Mouse (Mus musculus): ENCODE results near the gene Ap5s1. TPM values are rescaled to one million over a fixed set of nuclear protein-coding genes. Genes with fewer than 3 reads are reported as not detected.

Gene Ap5s1
- polyA plus RNA-seq, 1 experiment from 2014 or later = 30.3 TPM

DNA sequence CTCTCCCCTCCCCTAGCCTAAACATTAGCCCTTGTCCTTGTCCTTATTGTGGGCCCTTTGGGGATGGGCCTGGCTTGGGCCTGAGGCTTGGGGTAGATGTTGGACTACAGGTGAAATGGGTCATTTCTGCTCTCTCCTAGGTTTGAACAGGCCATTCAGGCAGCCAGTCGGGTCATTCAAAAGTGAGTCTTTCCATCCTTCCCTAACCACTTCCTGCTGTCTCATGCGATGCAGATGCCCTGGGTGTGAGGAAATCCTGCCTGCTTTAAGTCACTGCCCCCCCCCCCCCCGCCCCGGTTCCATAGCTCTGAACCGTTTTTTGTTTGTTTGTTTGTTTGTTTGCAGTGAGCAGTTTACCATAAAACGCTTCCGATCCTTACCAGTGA lies 15.9 kb upstream of the Ap5s1 start:
- Histone ChIP-seq H3K9me3 (replicated peaks; ENCODE audit: control insufficient read depth, low read length) (no peaks in the 10 kb centered on the region), H3K36me3 (ENCODE audit: control insufficient read depth, insufficient read depth, low read length) (peaks cover 35% of the 10 kb centered on the region), H3K27ac (ENCODE audit: low read depth, low read length) (peak overlapping the region; percentile 65; the same call in 1 of the 2 replicates), H3K4me2 (ENCODE audit: low read length) (0 out of 2 replicates have a peak overlapping the region, but pooled peaks have one; percentile 14), H3K9ac (ENCODE audit: low read length) (0 out of 2 replicates have a peak overlapping the region, but pooled peaks have one; percentile 8), H3K4me1 (ENCODE audit: control insufficient read depth, insufficient read depth, low read length) (peaks cover 26% of the 10 kb centered on the region), H3K4me3 (ENCODE audit: low read depth, low read length) (no peak overlapping the region), H3K27me3 (replicated peaks; ENCODE audit: control insufficient read depth, insufficient read depth, low read length) (no peaks in the 10 kb centered on the region)
- 68% methylated on average over 7 of the region's 7 CpGs for WGBS
- no peak for DNase-seq (ENCODE audit: low spot score)
- ATAC-seq = no peak

- no peak for DNase-seq (ENCODE audit: low spot score)
- peaks cover 36% of the 10 kb centered on the region for H3K36me3 ChIP-seq (ENCODE audit: control insufficient read depth, insufficient read depth, low read length)
Observed at GRCm38 (mm10) chr2:131196606-131197316, 10.1 kb upstream of the Ap5s1 start.

DNA sequence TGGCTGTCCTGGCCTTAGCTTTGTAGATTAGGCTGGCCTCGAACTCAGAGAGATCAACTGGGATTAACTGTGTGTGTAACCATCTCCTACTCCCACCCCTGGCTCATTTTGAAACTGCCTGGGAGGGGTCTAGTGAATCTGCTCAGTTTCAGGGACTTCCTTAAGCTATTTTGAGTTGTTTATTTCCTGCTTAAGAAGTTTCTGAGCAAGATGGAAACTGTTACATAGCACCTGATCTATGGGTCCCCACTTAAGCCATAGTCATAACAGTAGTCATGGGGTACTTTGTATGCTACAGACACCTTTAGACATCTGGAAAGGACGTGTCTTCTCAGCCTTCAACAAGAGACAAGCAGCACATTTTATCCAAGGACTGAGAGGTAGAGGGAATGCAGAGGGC lies 6.2 kb upstream of the Ap5s1 start:
- no peak for ATAC-seq
- H3K4me2 ChIP-seq (ENCODE audit: low read length) = no peak overlapping the region
- 0 out of 2 replicates have a peak, but pooled peaks cover 6% of the 10 kb centered on the region for H3K36me3 ChIP-seq (ENCODE audit: control insufficient read depth, insufficient read depth, low read length)
- H3K9ac ChIP-seq (ENCODE audit: low read length) = no peak overlapping the region
- H3K27ac ChIP-seq (ENCODE audit: low read depth, low read length) = no peak overlapping the region
- no peaks in the 10 kb centered on the region for H3K4me1 ChIP-seq (ENCODE audit: control insufficient read depth, insufficient read depth, low read length)
- no peak overlapping the region for H3K4me3 ChIP-seq (ENCODE audit: low read depth, low read length)
- no peaks in the 10 kb centered on the region for H3K27me3 ChIP-seq (replicated peaks; ENCODE audit: control insufficient read depth, insufficient read depth, low read length)
- no peak for DNase-seq (ENCODE audit: low spot score)
- 85% methylated on average over 2 of the region's 2 CpGs for WGBS
- H3K9me3 ChIP-seq (replicated peaks; ENCODE audit: control insufficient read depth, low read length) = no peaks in the 10 kb centered on the region

More at GRCm38 (mm10) chr2:131196606-131197316, 10.1 kb upstream of the Ap5s1 start:
- WGBS = 92% methylated on average over 16 of the region's 16 CpGs
- H3K4me2 ChIP-seq (ENCODE audit: low read length) = no peak overlapping the region
- no peak for ATAC-seq
- no peak overlapping the region for H3K4me3 ChIP-seq (ENCODE audit: low read depth, low read length)
- H3K9ac ChIP-seq (ENCODE audit: low read length) = no peak overlapping the region
- no peaks in the 10 kb centered on the region for H3K4me1 ChIP-seq (ENCODE audit: control insufficient read depth, insufficient read depth, low read length)
- no peaks in the 10 kb centered on the region for H3K9me3 ChIP-seq (replicated peaks; ENCODE audit: control insufficient read depth, low read length)
- H3K27me3 ChIP-seq (replicated peaks; ENCODE audit: control insufficient read depth, insufficient read depth, low read length) = no peaks in the 10 kb centered on the region
- H3K27ac ChIP-seq (ENCODE audit: low read depth, low read length) = no peak overlapping the region

DNA sequence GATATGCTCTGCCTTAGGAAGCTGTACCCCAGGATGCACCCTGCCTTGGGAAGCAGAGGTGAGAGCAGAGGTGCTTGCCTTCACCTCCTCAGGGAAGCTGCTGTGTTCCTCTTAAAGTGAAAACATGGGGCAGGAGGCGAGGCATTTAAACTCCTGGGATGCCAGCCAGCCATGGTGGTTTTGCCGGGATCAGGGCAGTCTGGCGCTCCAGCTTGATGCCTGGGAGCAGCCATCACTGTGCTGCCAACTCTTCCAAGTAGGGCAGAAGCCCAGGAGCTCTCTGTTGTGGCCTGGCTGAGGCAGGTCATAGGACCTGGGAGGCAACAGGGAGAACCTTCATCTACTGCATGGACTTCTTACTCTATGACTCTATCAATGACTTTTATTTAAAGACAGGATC lies 5.6 kb upstream of the Ap5s1 start:
- Histone ChIP-seq H3K27ac (ENCODE audit: low read depth, low read length) (no peak overlapping the region), H3K9me3 (replicated peaks; ENCODE audit: control insufficient read depth, low read length) (no peaks in the 10 kb centered on the region), H3K9ac (ENCODE audit: low read length) (no peak overlapping the region), H3K36me3 (ENCODE audit: control insufficient read depth, insufficient read depth, low read length) (0 out of 2 replicates have a peak, but pooled peaks cover 6% of the 10 kb centered on the region), H3K4me1 (ENCODE audit: control insufficient read depth, insufficient read depth, low read length) (no peaks in the 10 kb centered on the region), H3K27me3 (replicated peaks; ENCODE audit: control insufficient read depth, insufficient read depth, low read length) (no peaks in the 10 kb centered on the region), H3K4me2 (ENCODE audit: low read length) (no peak overlapping the region), H3K4me3 (ENCODE audit: low read depth, low read length) (no peak overlapping the region)
- ATAC-seq (no peak), DNase-seq (ENCODE audit: low spot score) (no peak)
- 90% methylated on average over 3 of the region's 3 CpGs for WGBS

- Histone ChIP-seq H3K36me3 (ENCODE audit: control insufficient read depth, insufficient read depth, low read length) (no peaks in the 10 kb centered on the region), H3K27ac (ENCODE audit: low read depth, low read length) (no peak overlapping the region), H3K4me3 (ENCODE audit: low read depth, low read length) (no peak overlapping the region), H3K4me2 (ENCODE audit: low read length) (no peak overlapping the region), H3K9ac (ENCODE audit: low read length) (no peak overlapping the region), H3K9me3 (replicated peaks; ENCODE audit: control insufficient read depth, low read length) (no peaks in the 10 kb centered on the region), H3K4me1 (ENCODE audit: control insufficient read depth, insufficient read depth, low read length) (no peaks in the 10 kb centered on the region), H3K27me3 (replicated peaks; ENCODE audit: control insufficient read depth, insufficient read depth, low read length) (no peaks in the 10 kb centered on the region)
- WGBS = 84% methylated on average over 6 of the region's 6 CpGs
- ATAC-seq = no peak
- no peak for DNase-seq (ENCODE audit: low spot score)
Observed at GRCm38 (mm10) chr2:131203816-131204409, 3.0 kb upstream of the Ap5s1 start.

GRCm38 (mm10) chr2:131204410-131204981 lies 2.4 kb upstream of the Ap5s1 start:
- DNase-seq (ENCODE audit: low spot score) (peak; percentile 31), ATAC-seq (no peak)
- H3K4me2 ChIP-seq (ENCODE audit: low read length) = no peak overlapping the region
- no peaks in the 10 kb centered on the region for H3K9me3 ChIP-seq (replicated peaks; ENCODE audit: control insufficient read depth, low read length)
- H3K27ac ChIP-seq (ENCODE audit: low read depth, low read length) = no peak overlapping the region
- no peaks in the 10 kb centered on the region for H3K36me3 ChIP-seq (ENCODE audit: control insufficient read depth, insufficient read depth, low read length)
- peaks cover 3% of the 10 kb centered on the region; the same call in 1 of the 2 replicates for H3K4me1 ChIP-seq (ENCODE audit: control insufficient read depth, insufficient read depth, low read length)
- H3K4me3 ChIP-seq (ENCODE audit: low read depth, low read length) = no peak overlapping the region
- no peak overlapping the region for H3K9ac ChIP-seq (ENCODE audit: low read length)
- WGBS = 54% methylated on average over 7 of the region's 7 CpGs
- H3K27me3 ChIP-seq (replicated peaks; ENCODE audit: control insufficient read depth, insufficient read depth, low read length) = no peaks in the 10 kb centered on the region

DNA sequence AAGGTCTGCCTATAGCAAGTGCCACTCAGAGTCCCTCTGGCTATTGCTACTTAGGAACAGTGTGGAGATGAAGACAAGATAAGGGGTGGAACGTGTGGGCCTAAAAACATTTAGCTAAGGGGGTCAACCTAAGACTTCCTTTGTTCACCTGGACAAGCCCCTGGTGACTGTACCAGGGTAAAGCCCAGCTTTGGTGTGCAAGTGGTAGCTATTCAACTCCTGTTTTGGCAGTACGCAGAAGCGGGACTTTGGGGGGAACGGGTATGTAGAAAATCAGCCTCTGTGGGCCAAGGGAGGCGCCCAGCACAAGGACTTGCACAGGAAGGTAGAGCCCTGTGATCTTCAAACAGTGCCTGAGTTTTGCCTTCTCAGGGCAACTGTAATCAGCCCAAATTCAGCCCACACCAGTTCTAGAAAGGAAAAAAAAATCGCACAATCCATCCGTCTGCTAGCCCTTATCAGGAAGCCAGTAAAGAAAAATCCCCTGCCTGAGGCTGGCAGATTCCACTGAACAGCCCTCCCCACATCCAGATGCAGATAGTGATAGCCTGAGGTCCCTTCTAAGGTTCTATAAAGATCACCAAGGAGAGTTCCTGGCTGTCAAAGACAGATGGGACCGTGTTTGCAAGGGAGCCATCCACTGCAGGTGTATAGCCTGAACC lies 1.2 kb upstream of the Ap5s1 start:
- H3K4me2 ChIP-seq (ENCODE audit: low read length) = no peak overlapping the region
- 89% methylated on average over 8 of the region's 8 CpGs for WGBS
- H3K27me3 ChIP-seq (replicated peaks; ENCODE audit: control insufficient read depth, insufficient read depth, low read length) = no peaks in the 10 kb centered on the region
- H3K4me1 ChIP-seq (ENCODE audit: control insufficient read depth, insufficient read depth, low read length) = peaks cover 4% of the 10 kb centered on the region; the same call in 1 of the 2 replicates
- no peak for DNase-seq (ENCODE audit: low spot score)
- no peaks in the 10 kb centered on the region for H3K36me3 ChIP-seq (ENCODE audit: control insufficient read depth, insufficient read depth, low read length)
- H3K9me3 ChIP-seq (replicated peaks; ENCODE audit: control insufficient read depth, low read length) = no peaks in the 10 kb centered on the region
- no peak overlapping the region for H3K27ac ChIP-seq (ENCODE audit: low read depth, low read length)
- H3K4me3 ChIP-seq (ENCODE audit: low read depth, low read length) = no peak overlapping the region
- ATAC-seq = no peak
- H3K9ac ChIP-seq (ENCODE audit: low read length) = no peak overlapping the region

- H3K4me3 ChIP-seq (ENCODE audit: low read depth, low read length) = no peak overlapping the region
- ATAC-seq = no peak
- no peak overlapping the region for H3K4me2 ChIP-seq (ENCODE audit: low read length)
- H3K27ac ChIP-seq (ENCODE audit: low read depth, low read length) = no peak overlapping the region
- no peaks in the 10 kb centered on the region for H3K9me3 ChIP-seq (replicated peaks; ENCODE audit: control insufficient read depth, low read length)
- peaks cover 10% of the 10 kb centered on the region for H3K4me1 ChIP-seq (ENCODE audit: control insufficient read depth, insufficient read depth, low read length)
- DNase-seq (ENCODE audit: low spot score) = no peak
- H3K27me3 ChIP-seq (replicated peaks; ENCODE audit: control insufficient read depth, insufficient read depth, low read length) = no peaks in the 10 kb centered on the region
- H3K9ac ChIP-seq (ENCODE audit: low read length) = no peak overlapping the region
- H3K36me3 ChIP-seq (ENCODE audit: control insufficient read depth, insufficient read depth, low read length) = peaks cover 7% of the 10 kb centered on the region; the same call in 1 of the 2 replicates
- 83% methylated on average over 2 of the region's 2 CpGs for WGBS
Observed at GRCm38 (mm10) chr2:131208356-131208755, 1.5 kb downstream of the Ap5s1 start.
